Mouse (Mus musculus) bone marrow, adult 2 months (tissue): ENCODE results near the gene Ahsg.

Experiments used
- CTCF ChIP-seq: fragments of 200-500 bp; IDR thresholded peaks from 2 replicates; pipeline ENCODE4 v1.5.1; 2011; ENCODE audit warnings: low read length, control low read depth; ENCODE audit not compliant: control insufficient read depth, insufficient read depth
- POLR2A ChIP-seq: fragments of 200-500 bp; IDR thresholded peaks from 2 replicates; pipeline ENCODE4 v1.6.1; 2011; ENCODE audit warnings: low read depth, mild to moderate bottlenecking, control low read depth, low read length, borderline replicate concordance; ENCODE audit not compliant: control insufficient read depth

DNA sequence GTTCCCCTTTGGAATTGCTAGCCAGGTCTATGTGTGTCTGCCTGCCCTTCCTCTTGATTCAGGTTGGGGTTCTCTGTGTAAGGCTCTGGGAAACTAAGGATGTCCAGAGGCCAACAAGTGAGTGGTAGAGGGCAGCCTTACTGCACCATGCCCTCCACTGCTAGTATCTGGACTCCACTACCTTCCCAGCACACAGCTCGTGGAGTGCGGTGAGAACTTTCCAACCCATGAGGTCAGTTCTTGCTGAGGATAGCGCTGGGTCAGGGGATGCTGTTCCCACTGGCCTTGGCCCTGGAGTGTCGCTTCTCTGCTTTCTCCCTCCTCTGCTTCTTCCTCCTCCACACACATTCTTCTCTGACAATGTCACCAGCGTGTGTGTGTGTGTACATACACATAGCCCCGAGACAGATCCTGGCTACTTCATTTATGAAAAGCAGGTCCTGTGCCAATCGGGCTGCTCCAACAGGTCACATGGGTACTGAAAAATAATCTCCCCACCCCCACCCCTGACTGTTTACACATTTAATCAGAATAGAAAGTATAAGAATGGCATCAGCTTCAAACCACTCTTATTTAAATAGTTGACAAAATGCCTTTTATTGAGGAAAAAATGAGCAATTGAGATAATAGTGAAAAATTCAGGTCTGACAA, 11.0 kb upstream of the Ahsg start:
- TF ChIP-seq CTCF (no peak), POLR2A (no peak)
